Comparison of ENCODE assay signal across 9 mouse cellular contexts in the genomic region with DNA sequence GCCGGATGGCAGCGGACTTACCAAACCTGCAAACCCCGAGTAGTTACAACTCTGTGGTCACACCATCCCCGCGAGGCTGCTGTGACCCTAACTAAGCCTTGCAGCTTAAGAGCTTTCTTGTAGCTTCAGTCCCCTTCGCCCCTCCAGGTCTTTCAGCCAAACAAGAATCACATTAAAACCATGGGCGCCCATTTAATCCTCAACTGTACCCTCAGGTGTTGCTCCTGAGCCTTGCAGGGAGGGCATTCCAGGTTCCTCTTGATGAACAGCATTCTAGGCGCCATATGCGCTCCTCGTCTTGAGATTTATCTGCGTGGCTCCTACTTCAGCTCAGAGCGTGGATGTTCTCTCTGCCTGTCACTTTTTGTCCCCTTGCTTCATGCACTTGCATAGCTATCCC. TPM values are rescaled to one million over a fixed set of nuclear protein-coding genes. Genes with fewer than 3 reads are reported as not detected.
DNase-seq lines count a peak whose midpoint lies in the region; ATAC-seq and TF ChIP-seq lines count a peak whose summit lies in the region.
"Had no signal": no experiment of that assay in that cellular context is flagged by ENCODE, and none has a peak within 500 bp of the region (broad histone marks: within the 10 kb centered on the region; RNA-seq: fewer than 3 reads in every experiment).

No protein-coding gene starts in this region.

- no peak for DNase-seq in left cerebral cortex, adult 2 months (ENCODE audit: extremely low spot score in 1 of 2, low spot score in 2 of 2)
- DNase-seq in left cerebral cortex, postnatal 14 days (ENCODE audit: low spot score in 2 of 2), result no peak
- DNase-seq in embryonic facial prominence, embryonic 11.5 days (ENCODE audit: low spot score), result no peak
- no peak for DNase-seq in frontal cortex, adult 2 months (ENCODE audit: extremely low spot score in 1 of 2, low spot score in 1 of 2)
- no peak for DNase-seq in lung, postnatal 36 days

- H3K27ac ChIP-seq in left cerebral cortex, adult 2 months, result no peak overlapping the region
- H3K27ac ChIP-seq in embryonic facial prominence, embryonic 11.5 days (replicated peaks; ENCODE audit: low read depth, low read length), result no peak overlapping the region
- H3K27ac ChIP-seq in intestine, postnatal 0 days (ENCODE audit: low read depth, low read length), result no peak overlapping the region
- no peak overlapping the region for H3K27ac ChIP-seq in neural tube, embryonic 15.5 days (replicated peaks)

- peak overlapping the region; percentile 81 for H3K4me2 ChIP-seq in embryonic facial prominence, embryonic 11.5 days (ENCODE audit: low read depth, low read length)
- peak overlapping the region; percentile 91 for H3K4me2 ChIP-seq in intestine, postnatal 0 days (replicated peaks; ENCODE audit: low read depth)
- H3K4me2 ChIP-seq in neural tube, embryonic 15.5 days, result peak overlapping the region; percentile 85

- no peak for ATAC-seq in embryonic facial prominence, embryonic 11.5 days (replicated peaks; ENCODE audit: insufficient number of reproducible peaks, low FRiP score, low TSS enrichment, low read depth)
- no peak for ATAC-seq in intestine, postnatal 0 days
- 0 out of 2 replicates have a peak, but pooled peaks have one; percentile 4 for ATAC-seq in neural tube, embryonic 15.5 days (ENCODE audit: low FRiP score)
- ATAC-seq in activated CD4-positive, CD25-positive, alpha-beta regulatory T cell, adult 4 months, result no peak

- peak overlapping the region; percentile 57 for H3K4me3 ChIP-seq in left cerebral cortex, adult 2 months
- H3K4me3 ChIP-seq in embryonic facial prominence, embryonic 11.5 days (ENCODE audit: low read depth, low read length), result peak overlapping the region; percentile 55
- H3K4me3 ChIP-seq in intestine, postnatal 0 days (ENCODE audit: low read depth, low read length), result peak overlapping the region; percentile 56
- peak overlapping the region; percentile 56 for H3K4me3 ChIP-seq in neural tube, embryonic 15.5 days (replicated peaks)

- TF ChIP-seq CTCF in left cerebral cortex, adult 2 months (IDR thresholded peaks at IDR 0.05), result no peak
- no peak for TF ChIP-seq CTCF in intestine, postnatal 0 days (IDR thresholded peaks at IDR 0.05; ENCODE audit: low read depth)

- H3K9me3 ChIP-seq in embryonic facial prominence, embryonic 11.5 days (replicated peaks; ENCODE audit: control insufficient read depth, low read length), result no peaks in the 10 kb centered on the region
- no peaks in the 10 kb centered on the region for H3K9me3 ChIP-seq in intestine, postnatal 0 days (ENCODE audit: control insufficient read depth)
- H3K9me3 ChIP-seq in neural tube, embryonic 15.5 days (replicated peaks), result no peaks in the 10 kb centered on the region

- WGBS in embryonic facial prominence, embryonic 11.5 days, result 11% methylated on average over 12 of the region's 12 CpGs
- 12% methylated on average over 12 of the region's 12 CpGs for WGBS in intestine, postnatal 0 days
- 8% methylated on average over 12 of the region's 12 CpGs for WGBS in neural tube, embryonic 15.5 days

- peak overlapping the region; percentile 67 for H3K9ac ChIP-seq in embryonic facial prominence, embryonic 11.5 days (replicated peaks; ENCODE audit: low read length)
- 0 out of 2 replicates have a peak overlapping the region, but pooled peaks have one; percentile 11 for H3K9ac ChIP-seq in intestine, postnatal 0 days (ENCODE audit: low read depth, low read length)
- peak overlapping the region; percentile 59 for H3K9ac ChIP-seq in neural tube, embryonic 15.5 days (replicated peaks)

- no peaks in the 10 kb centered on the region for H3K27me3 ChIP-seq in embryonic facial prominence, embryonic 11.5 days (ENCODE audit: control insufficient read depth, insufficient read depth, low read length)
- H3K27me3 ChIP-seq in intestine, postnatal 0 days (replicated peaks; ENCODE audit: control insufficient read depth, insufficient read depth, low read length), result peaks cover 22% of the 10 kb centered on the region; the same call in 1 of the 2 replicates
- peaks cover 5% of the 10 kb centered on the region for H3K27me3 ChIP-seq in neural tube, embryonic 15.5 days (replicated peaks)

- intact Hi-C loops in left cerebral cortex, adult 2 months (cut with DNase I), result no loop called here
- intact Hi-C loops in left cerebral cortex, postnatal 14 days (cut with DNase I), result no loop called here

- H3K4me1 ChIP-seq in embryonic facial prominence, embryonic 11.5 days (ENCODE audit: control insufficient read depth, insufficient read depth, low read length), result no peaks in the 10 kb centered on the region
- H3K4me1 ChIP-seq in intestine, postnatal 0 days (replicated peaks; ENCODE audit: control insufficient read depth, insufficient read depth, low read length), result 0 out of 2 replicates have a peak, but pooled peaks cover 4% of the 10 kb centered on the region
- peaks cover 21% of the 10 kb centered on the region for H3K4me1 ChIP-seq in neural tube, embryonic 15.5 days

- H3K36me3 ChIP-seq in embryonic facial prominence, embryonic 11.5 days (replicated peaks; ENCODE audit: control insufficient read depth, insufficient read depth, low read depth, low read length), result no peaks in the 10 kb centered on the region; the same call in 1 of the 2 replicates
- H3K36me3 ChIP-seq in intestine, postnatal 0 days (ENCODE audit: control insufficient read depth, insufficient read depth), result no peaks in the 10 kb centered on the region; the same call in 1 of the 2 replicates
- H3K36me3 ChIP-seq in neural tube, embryonic 15.5 days, result peaks cover 13% of the 10 kb centered on the region

RNA-seq across cellular contexts. Expression of gene B3gnt4, which starts 1.3 kb away (rescaled TPM):
- total RNA-seq in left cerebral cortex, adult 2 months (2021), result 1 to 10 TPM in 1 of 2 experiments, under 1 TPM in 1; 0.95 to 1.1 TPM
- total RNA-seq in left cerebral cortex, postnatal 14 days (2021), result under 1 TPM; 0.61 to 0.99 TPM
- polyA plus RNA-seq in embryonic facial prominence, embryonic 11.5 days (2014; fragmentation: Nextera tagmentation; extraction: Ambion mirVana), result 1.6 and 1.8 TPM in 2 replicates
- 0.20 TPM in 1 of 2 replicates, not detected in the other for polyA plus RNA-seq in intestine, postnatal 0 days (2015; fragmentation: Nextera tagmentation; extraction: Ambion mirVana)
- polyA plus RNA-seq in neural tube, embryonic 15.5 days (2015; fragmentation: Nextera tagmentation; extraction: Ambion mirVana), result 1.0 and 1.1 TPM in 2 replicates
- polyA plus RNA-seq in frontal cortex, adult 2 months (2012; rRNA removed), result 0.97 and 1.4 TPM in 2 replicates
- under 1 TPM in 1 of 2 experiments, not detected in 1; 0.33 TPM for polyA plus RNA-seq in activated CD4-positive, CD25-positive, alpha-beta regulatory T cell, adult 4 months (2017; shearing (Covaris generic))

RNA-seq across cellular contexts. Expression of gene Diablo, which starts 15.1 kb away (rescaled TPM):
- 10 to 100 TPM; 27.9 to 29.0 TPM for total RNA-seq in left cerebral cortex, adult 2 months (2021)
- 10 to 100 TPM; 37.8 TPM for total RNA-seq in left cerebral cortex, postnatal 14 days (2021)
- 136 and 145 TPM in 2 replicates for polyA plus RNA-seq in embryonic facial prominence, embryonic 11.5 days (2014; fragmentation: Nextera tagmentation; extraction: Ambion mirVana)
- 52.9 and 57.0 TPM in 2 replicates for polyA plus RNA-seq in intestine, postnatal 0 days (2015; fragmentation: Nextera tagmentation; extraction: Ambion mirVana)
- polyA plus RNA-seq in neural tube, embryonic 15.5 days (2015; fragmentation: Nextera tagmentation; extraction: Ambion mirVana), result 104 and 108 TPM in 2 replicates
- 81.5 and 87.4 TPM in 2 replicates for polyA plus RNA-seq in frontal cortex, adult 2 months (2012; rRNA removed)
- polyA plus RNA-seq in activated CD4-positive, CD25-positive, alpha-beta regulatory T cell, adult 4 months (2017; shearing (Covaris generic)), result 10 to 100 TPM; 70.9 to 85.2 TPM

RNA-seq across cellular contexts. Expression of gene Gm49027, which starts 16.4 kb away (rescaled TPM):
- 1 to 10 TPM; 7.0 to 7.7 TPM for total RNA-seq in left cerebral cortex, adult 2 months (2021)
- 1 to 10 TPM; 7.1 to 7.4 TPM for total RNA-seq in left cerebral cortex, postnatal 14 days (2021)
- 0.48 and 0.75 TPM in 2 replicates for polyA plus RNA-seq in embryonic facial prominence, embryonic 11.5 days (2014; fragmentation: Nextera tagmentation; extraction: Ambion mirVana)
- polyA plus RNA-seq in intestine, postnatal 0 days (2015; fragmentation: Nextera tagmentation; extraction: Ambion mirVana), result 9.6 and 10.5 TPM in 2 replicates
- polyA plus RNA-seq in neural tube, embryonic 15.5 days (2015; fragmentation: Nextera tagmentation; extraction: Ambion mirVana), result 8.3 and 8.9 TPM in 2 replicates
- polyA plus RNA-seq in frontal cortex, adult 2 months (2012; rRNA removed), result 9.7 and 13.0 TPM in 2 replicates
- polyA plus RNA-seq in activated CD4-positive, CD25-positive, alpha-beta regulatory T cell, adult 4 months (2017; shearing (Covaris generic)), result not detected

RNA-seq across cellular contexts. Expression of gene Il31, which starts 19.6 kb away (rescaled TPM):
- not detected for total RNA-seq in left cerebral cortex, adult 2 months (2021)
- total RNA-seq in left cerebral cortex, postnatal 14 days (2021), result not detected
- not detected in 2 replicates for polyA plus RNA-seq in embryonic facial prominence, embryonic 11.5 days (2014; fragmentation: Nextera tagmentation; extraction: Ambion mirVana)
- polyA plus RNA-seq in intestine, postnatal 0 days (2015; fragmentation: Nextera tagmentation; extraction: Ambion mirVana), result not detected in 2 replicates
- polyA plus RNA-seq in neural tube, embryonic 15.5 days (2015; fragmentation: Nextera tagmentation; extraction: Ambion mirVana), result not detected in 2 replicates
- polyA plus RNA-seq in frontal cortex, adult 2 months (2012; rRNA removed), result not detected in 2 replicates
- not detected for polyA plus RNA-seq in activated CD4-positive, CD25-positive, alpha-beta regulatory T cell, adult 4 months (2017; shearing (Covaris generic))
- polyA plus RNA-seq: inflammation-experienced regulatory T-cells, adult 6 months had no signal

RNA-seq across cellular contexts. Expression of gene Lrrc43, which starts 19.8 kb away (rescaled TPM):
- under 1 TPM; 0.49 to 0.61 TPM for total RNA-seq in left cerebral cortex, adult 2 months (2021)
- 1 to 10 TPM; 1.1 to 1.4 TPM for total RNA-seq in left cerebral cortex, postnatal 14 days (2021)
- polyA plus RNA-seq in embryonic facial prominence, embryonic 11.5 days (2014; fragmentation: Nextera tagmentation; extraction: Ambion mirVana), result 0.10 TPM in 1 of 2 replicates, not detected in the other
- polyA plus RNA-seq in intestine, postnatal 0 days (2015; fragmentation: Nextera tagmentation; extraction: Ambion mirVana), result not detected in 2 replicates
- polyA plus RNA-seq in neural tube, embryonic 15.5 days (2015; fragmentation: Nextera tagmentation; extraction: Ambion mirVana), result 0.55 and 0.66 TPM in 2 replicates
- 0.65 and 0.90 TPM in 2 replicates for polyA plus RNA-seq in frontal cortex, adult 2 months (2012; rRNA removed)
- not detected for polyA plus RNA-seq in activated CD4-positive, CD25-positive, alpha-beta regulatory T cell, adult 4 months (2017; shearing (Covaris generic))
- polyA plus RNA-seq: inflammation-experienced regulatory T-cells, adult 6 months had no signal

Comparison
In these comparisons a context has a peak if more than half of its experiments do, and no peak if none do; other contexts are left out.
1. H3K9ac ChIP-seq: peak in every context shown above with its lines; median percentile 67 in embryonic facial prominence, embryonic 11.5 days; 59 in neural tube, embryonic 15.5 days; 11 in intestine, postnatal 0 days.